Mouse (Mus musculus): ENCODE measurements around the gene Kcnmb2. TPM values are rescaled to one million over a fixed set of nuclear protein-coding genes. Genes with fewer than 3 reads are reported as not detected.

Kcnmb2 gene
- polyA plus RNA-seq, 1 experiment: not detected

DNA sequence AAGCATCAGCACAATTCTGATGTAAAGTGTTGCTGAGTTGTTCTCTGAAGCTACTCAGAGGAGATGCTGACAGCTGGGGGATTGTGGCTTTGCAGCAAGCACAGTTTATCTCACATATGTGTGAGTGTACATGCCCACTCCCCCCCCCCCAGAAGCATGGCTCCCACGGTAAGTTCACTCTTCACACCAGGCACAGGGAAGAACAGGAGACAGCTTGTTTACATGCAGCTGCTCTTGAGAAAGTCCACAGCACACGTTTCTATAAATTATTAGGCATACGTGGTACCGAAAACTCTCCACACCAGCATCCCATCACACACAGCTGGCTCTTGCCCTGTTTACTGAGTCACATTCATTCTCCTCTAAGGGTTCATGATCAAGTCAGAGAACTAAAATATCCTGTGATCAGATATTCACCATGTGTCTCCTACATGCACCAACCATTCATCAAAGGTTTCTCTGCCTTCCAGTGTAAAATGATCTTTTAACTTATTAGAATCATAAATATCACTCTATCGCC lies 89.3 kb downstream of the Kcnmb2 start:
- TF ChIP-seq CTCF (IDR thresholded peaks at IDR 0.05; ENCODE audit: extremely low read depth, insufficient read depth, insufficient read length, insufficient replicate concordance) (no peak), POLR2A (IDR thresholded peaks at IDR 0.05; ENCODE audit: low read depth, low read length) (no peak)
- 78% methylated on average over 5 of the region's 5 CpGs for WGBS
- no peak for DNase-seq (ENCODE audit: low read depth in 1 of 2, low spot score in 2 of 2)
- H3K27me3 ChIP-seq (ENCODE audit: control insufficient read depth, insufficient read depth, low read length): no peaks in the 10 kb centered on the region
- no peaks in the 10 kb centered on the region for H3K4me1 ChIP-seq (ENCODE audit: control insufficient read depth, insufficient read depth, insufficient read length)
- H3K27ac ChIP-seq (ENCODE audit: insufficient read depth, low read length): no peak overlapping the region
- no peaks in the 10 kb centered on the region for H3K36me3 ChIP-seq (ENCODE audit: control insufficient read depth, insufficient read depth, low read length)
- no peak overlapping the region for H3K4me3 ChIP-seq (ENCODE audit: extremely low read depth, insufficient read depth, insufficient read length)

- H3K27ac ChIP-seq (ENCODE audit: insufficient read depth, low read length): no peak overlapping the region
- no peak overlapping the region for H3K4me3 ChIP-seq (ENCODE audit: extremely low read depth, insufficient read depth, insufficient read length)
- TF ChIP-seq CTCF (IDR thresholded peaks at IDR 0.05; ENCODE audit: extremely low read depth, insufficient read depth, insufficient read length, insufficient replicate concordance) (no peak), POLR2A (IDR thresholded peaks at IDR 0.05; ENCODE audit: low read depth, low read length) (no peak)
- no peaks in the 10 kb centered on the region for H3K27me3 ChIP-seq (ENCODE audit: control insufficient read depth, insufficient read depth, low read length)
- no peaks in the 10 kb centered on the region for H3K4me1 ChIP-seq (ENCODE audit: control insufficient read depth, insufficient read depth, insufficient read length)
- no peak for DNase-seq (ENCODE audit: low read depth in 1 of 2, low spot score in 2 of 2)
- 90% methylated on average over 5 of the region's 5 CpGs for WGBS
- no peaks in the 10 kb centered on the region for H3K36me3 ChIP-seq (ENCODE audit: control insufficient read depth, insufficient read depth, low read length)
Measured at GRCm38 (mm10) chr3:32011566-32011965, 109.3 kb downstream of the Kcnmb2 start.

GRCm38 (mm10) chr3:32012205-32012931 lies 110.1 kb downstream of the Kcnmb2 start:
- Histone ChIP-seq H3K36me3 (ENCODE audit: control insufficient read depth, insufficient read depth, low read length) (no peaks in the 10 kb centered on the region), H3K4me3 (ENCODE audit: extremely low read depth, insufficient read depth, insufficient read length) (no peak overlapping the region), H3K27ac (ENCODE audit: insufficient read depth, low read length) (no peak overlapping the region), H3K27me3 (ENCODE audit: control insufficient read depth, insufficient read depth, low read length) (no peaks in the 10 kb centered on the region), H3K4me1 (ENCODE audit: control insufficient read depth, insufficient read depth, insufficient read length) (no peaks in the 10 kb centered on the region)
- TF ChIP-seq CTCF (IDR thresholded peaks at IDR 0.05; ENCODE audit: extremely low read depth, insufficient read depth, insufficient read length, insufficient replicate concordance): no peak
- no peak for TF ChIP-seq POLR2A (IDR thresholded peaks at IDR 0.05; ENCODE audit: low read depth, low read length)
- no peak for DNase-seq (ENCODE audit: low read depth in 1 of 2, low spot score in 2 of 2)
- WGBS: 88% methylated on average over 12 of the region's 12 CpGs

DNA sequence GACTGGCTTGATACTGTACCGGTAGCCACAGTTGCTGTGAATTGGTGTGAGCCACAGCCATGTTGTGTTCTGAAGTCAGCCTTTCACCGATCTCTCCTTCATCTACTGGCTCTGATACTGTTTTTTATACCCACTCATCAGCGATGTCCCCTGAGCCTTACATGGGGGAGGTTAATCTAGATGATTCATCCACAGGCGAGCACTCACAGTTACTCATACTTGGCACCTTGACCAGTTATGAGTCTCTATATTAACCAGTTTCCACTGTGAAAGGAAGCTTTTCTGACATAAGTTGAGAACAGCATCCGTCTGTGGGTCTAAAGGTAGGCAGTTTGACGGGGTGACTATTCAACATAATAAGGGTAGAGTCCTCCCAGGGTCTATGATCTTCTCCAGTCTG lies 118.7 kb downstream of the Kcnmb2 start:
- Histone ChIP-seq H3K36me3 (ENCODE audit: control insufficient read depth, insufficient read depth, low read length) (no peaks in the 10 kb centered on the region), H3K4me3 (ENCODE audit: extremely low read depth, insufficient read depth, insufficient read length) (no peak overlapping the region), H3K27ac (ENCODE audit: insufficient read depth, low read length) (no peak overlapping the region), H3K4me1 (ENCODE audit: control insufficient read depth, insufficient read depth, insufficient read length) (no peaks in the 10 kb centered on the region), H3K27me3 (ENCODE audit: control insufficient read depth, insufficient read depth, low read length) (no peaks in the 10 kb centered on the region)
- WGBS: 88% methylated on average over 6 of the region's 6 CpGs
- no peak for TF ChIP-seq POLR2A (IDR thresholded peaks at IDR 0.05; ENCODE audit: low read depth, low read length)
- TF ChIP-seq CTCF (IDR thresholded peaks at IDR 0.05; ENCODE audit: extremely low read depth, insufficient read depth, insufficient read length, insufficient replicate concordance): no peak
- no peak for DNase-seq (ENCODE audit: low read depth in 1 of 2, low spot score in 2 of 2)

DNA sequence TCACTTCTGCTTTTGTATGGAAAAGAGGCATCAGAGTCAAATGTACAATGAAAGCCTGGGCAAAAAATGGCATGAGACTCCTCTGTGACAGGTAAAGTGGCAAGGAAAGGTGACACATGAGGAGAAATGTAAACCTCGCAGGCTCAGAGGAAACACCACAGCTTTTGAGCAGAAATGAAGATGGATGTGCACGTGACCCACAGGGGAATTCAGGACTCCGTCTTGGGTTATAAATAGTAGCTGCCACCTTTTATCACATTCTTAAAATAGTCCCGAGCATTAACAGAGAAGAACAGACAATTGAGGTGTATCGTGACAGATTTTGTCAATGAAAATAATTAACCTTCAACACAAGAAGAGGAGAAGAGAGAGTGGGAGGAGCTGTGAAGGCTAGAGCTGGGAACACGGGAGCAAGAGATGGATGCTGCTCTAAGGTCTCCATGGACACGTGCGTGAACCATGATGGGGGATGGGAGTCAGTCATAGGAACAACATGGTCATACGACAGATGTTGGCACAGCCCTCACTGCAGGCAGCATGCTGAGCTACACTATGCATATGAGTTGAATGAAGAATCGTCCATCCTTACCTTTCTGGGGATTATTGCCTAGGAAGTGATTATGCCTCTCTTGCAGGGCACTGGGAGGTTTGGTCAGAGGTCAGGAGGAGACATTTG lies 127.2 kb downstream of the Kcnmb2 start:
- DNase-seq (ENCODE audit: low read depth in 1 of 2, low spot score in 2 of 2): no peak
- H3K36me3 ChIP-seq (ENCODE audit: control insufficient read depth, insufficient read depth, low read length): no peaks in the 10 kb centered on the region
- H3K4me1 ChIP-seq (ENCODE audit: control insufficient read depth, insufficient read depth, insufficient read length): no peaks in the 10 kb centered on the region
- no peak for TF ChIP-seq POLR2A (IDR thresholded peaks at IDR 0.05; ENCODE audit: low read depth, low read length)
- TF ChIP-seq CTCF (IDR thresholded peaks at IDR 0.05; ENCODE audit: extremely low read depth, insufficient read depth, insufficient read length, insufficient replicate concordance): no peak
- no peak overlapping the region for H3K4me3 ChIP-seq (ENCODE audit: extremely low read depth, insufficient read depth, insufficient read length)
- H3K27me3 ChIP-seq (ENCODE audit: control insufficient read depth, insufficient read depth, low read length): no peaks in the 10 kb centered on the region
- WGBS: 76% methylated on average over 10 of the region's 10 CpGs
- no peak overlapping the region for H3K27ac ChIP-seq (ENCODE audit: insufficient read depth, low read length)

DNA sequence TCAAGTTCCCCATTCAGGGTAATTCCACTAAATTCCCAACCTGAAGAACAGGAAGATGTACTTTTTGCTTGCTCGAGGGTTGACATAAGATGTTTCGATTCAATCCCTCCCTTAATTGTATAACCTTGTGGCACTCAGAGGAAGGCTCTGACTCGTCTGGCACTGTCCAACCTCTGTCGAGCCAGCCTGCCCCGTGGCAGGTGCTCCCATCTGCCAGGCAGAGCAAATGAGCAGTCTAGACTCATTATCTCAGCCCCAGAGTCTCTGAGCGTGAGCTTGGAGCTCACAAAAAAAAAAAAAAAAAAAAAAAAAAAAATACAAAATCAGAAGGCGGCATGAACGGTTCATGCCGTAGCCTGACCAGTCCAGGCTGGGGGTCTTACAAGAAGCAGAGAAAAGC lies 130.1 kb downstream of the Kcnmb2 start:
- no peak for TF ChIP-seq CTCF (IDR thresholded peaks at IDR 0.05; ENCODE audit: extremely low read depth, insufficient read depth, insufficient read length, insufficient replicate concordance)
- no peak for TF ChIP-seq POLR2A (IDR thresholded peaks at IDR 0.05; ENCODE audit: low read depth, low read length)
- H3K36me3 ChIP-seq (ENCODE audit: control insufficient read depth, insufficient read depth, low read length): no peaks in the 10 kb centered on the region
- no peak overlapping the region for H3K4me3 ChIP-seq (ENCODE audit: extremely low read depth, insufficient read depth, insufficient read length)
- H3K27me3 ChIP-seq (ENCODE audit: control insufficient read depth, insufficient read depth, low read length): no peaks in the 10 kb centered on the region
- H3K4me1 ChIP-seq (ENCODE audit: control insufficient read depth, insufficient read depth, insufficient read length): no peaks in the 10 kb centered on the region
- 82% methylated on average over 9 of the region's 9 CpGs for WGBS
- DNase-seq (ENCODE audit: low read depth in 1 of 2, low spot score in 2 of 2): no peak
- no peak overlapping the region for H3K27ac ChIP-seq (ENCODE audit: insufficient read depth, low read length)

- TF ChIP-seq POLR2A (IDR thresholded peaks at IDR 0.05; ENCODE audit: low read depth, low read length) (no peak), CTCF (IDR thresholded peaks at IDR 0.05; ENCODE audit: extremely low read depth, insufficient read depth, insufficient read length, insufficient replicate concordance) (no peak)
- H3K36me3 ChIP-seq (ENCODE audit: control insufficient read depth, insufficient read depth, low read length): no peaks in the 10 kb centered on the region
- H3K4me3 ChIP-seq (ENCODE audit: extremely low read depth, insufficient read depth, insufficient read length): no peak overlapping the region
- no peaks in the 10 kb centered on the region for H3K4me1 ChIP-seq (ENCODE audit: control insufficient read depth, insufficient read depth, insufficient read length)
- 81% methylated on average over 3 of the region's 3 CpGs for WGBS
- no peak for DNase-seq (ENCODE audit: low read depth in 1 of 2, low spot score in 2 of 2)
- H3K27me3 ChIP-seq (ENCODE audit: control insufficient read depth, insufficient read depth, low read length): no peaks in the 10 kb centered on the region
- no peak overlapping the region for H3K27ac ChIP-seq (ENCODE audit: insufficient read depth, low read length)
Measured at GRCm38 (mm10) chr3:32043814-32044213, 141.5 kb downstream of the Kcnmb2 start.

Measured in spleen, adult 2 months (tissue).